Mouse (Mus musculus) WW6 (cell line): ENCODE results near the gene Slit3.
A peak's percentile ranks its signal among the peaks of the same experiment; 100 is the strongest.

ENCODE experiments used
- DNase-seq: peaks from one replicate; pipeline ENCODE4 v3.0.0-alpha.2; 2013; ENCODE audit warnings: low read depth, low spot score

Slit3 gene

GRCm38 (mm10) chr11:35304216-35304975 lies 183.4 kb downstream of the Slit3 start:
- no peak for DNase-seq

DNA sequence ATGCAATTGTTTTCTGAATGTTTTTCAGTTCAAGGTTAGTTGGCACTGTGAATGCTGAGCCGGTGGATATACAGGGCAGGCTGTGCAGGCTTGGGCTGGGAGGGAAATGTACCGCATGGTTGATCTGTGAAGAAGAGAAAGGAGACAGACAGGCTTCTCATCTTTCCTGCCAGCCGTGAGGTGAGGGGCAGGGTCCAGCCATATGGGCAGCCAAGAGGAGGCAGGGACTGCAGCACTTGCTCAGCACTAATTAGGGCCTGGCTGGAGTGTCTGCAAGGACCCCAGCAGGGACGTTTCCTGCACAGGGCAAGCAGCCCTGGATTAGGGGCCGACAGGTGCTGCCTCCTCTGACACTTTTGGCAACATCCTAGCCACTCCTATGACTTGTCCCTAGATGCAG lies 184.1 kb downstream of the Slit3 start:
- no peak for DNase-seq

GRCm38 (mm10) chr11:35305910-35306309 lies 184.9 kb downstream of the Slit3 start:
- no peak for DNase-seq

GRCm38 (mm10) chr11:35306922-35307321 lies 185.9 kb downstream of the Slit3 start:
- DNase-seq = no peak

- no peak for DNase-seq
Observed at GRCm38 (mm10) chr11:35307992-35308391, 187.0 kb downstream of the Slit3 start.

GRCm38 (mm10) chr11:35315449-35316028 lies 194.5 kb downstream of the Slit3 start:
- DNase-seq = no peak

DNA sequence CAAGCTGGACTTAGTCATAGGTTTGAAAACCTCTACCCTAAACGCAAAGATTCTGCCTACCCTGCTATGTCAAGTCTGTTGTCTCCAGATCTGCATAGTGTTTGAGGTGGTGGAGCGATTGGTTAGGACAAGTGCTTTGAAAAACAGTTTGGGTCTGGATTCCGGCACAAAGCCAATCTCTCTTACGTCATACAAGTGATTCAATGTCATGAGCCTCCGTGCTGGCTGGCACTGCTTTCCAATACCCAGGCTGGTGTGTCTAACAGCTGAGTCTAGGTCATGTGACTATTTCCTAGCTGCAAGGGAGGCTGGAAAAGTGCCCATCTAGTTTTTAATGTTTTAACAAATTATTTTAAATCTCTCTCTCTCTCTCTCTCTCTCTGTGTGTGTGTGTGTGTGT lies 196.2 kb downstream of the Slit3 start:
- DNase-seq = no peak

DNA sequence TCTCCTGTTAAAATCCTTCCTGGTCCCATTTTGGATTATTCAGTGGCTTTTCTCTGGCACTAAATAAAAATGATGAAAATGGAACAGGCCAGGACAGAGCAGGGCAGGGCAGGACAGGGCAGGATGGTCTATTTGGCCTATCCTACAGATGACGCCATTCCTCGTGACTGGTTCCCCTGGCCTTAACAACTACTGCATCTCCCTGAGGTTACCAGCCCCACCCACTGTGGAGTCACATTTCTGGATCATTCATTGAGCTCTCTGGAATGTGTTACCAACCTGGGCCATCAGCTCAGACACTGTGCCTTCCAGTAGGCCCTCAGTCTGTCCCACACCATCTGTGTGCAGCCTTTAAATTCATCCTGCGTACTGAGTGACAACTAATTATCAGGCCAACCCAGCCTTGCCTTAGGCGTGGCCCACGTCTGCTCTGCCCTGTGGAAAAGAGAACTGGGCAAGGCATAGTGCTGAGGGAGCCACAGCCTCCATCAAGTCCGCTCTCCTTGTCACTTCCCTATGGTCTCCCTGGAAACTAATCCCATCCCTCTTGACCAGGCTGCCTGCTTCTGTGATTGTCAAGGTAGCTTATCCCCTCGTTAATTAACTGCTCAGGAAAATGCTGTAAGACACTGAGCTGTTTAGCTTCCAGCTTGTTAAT lies 196.9 kb downstream of the Slit3 start:
- no peak for DNase-seq

- DNase-seq = no peak
Observed at GRCm38 (mm10) chr11:35318433-35319020, 197.5 kb downstream of the Slit3 start.

DNA sequence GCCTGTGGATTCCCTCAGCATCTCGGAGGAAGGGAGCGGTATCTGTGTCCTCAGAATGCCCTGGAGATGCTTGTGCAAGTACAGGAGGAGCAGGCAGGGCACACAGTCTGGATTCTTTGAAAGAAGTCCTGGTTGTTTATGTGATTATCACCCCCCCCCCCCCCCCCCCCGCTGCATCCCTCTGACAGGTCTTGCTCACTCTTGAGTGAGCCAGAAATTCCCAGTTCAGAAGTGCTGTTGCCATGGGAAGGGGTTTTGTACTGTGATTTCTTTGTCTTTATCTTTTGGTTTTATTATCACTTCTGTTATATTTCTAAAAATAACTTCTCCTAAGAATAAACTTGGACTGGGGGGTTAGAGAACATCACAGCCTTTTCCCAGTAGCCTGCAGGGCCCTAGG lies 199.5 kb downstream of the Slit3 start:
- DNase-seq = no peak

GRCm38 (mm10) chr11:35324397-35324796 lies 203.4 kb downstream of the Slit3 start:
- no peak for DNase-seq

GRCm38 (mm10) chr11:35325131-35325995 lies 204.3 kb downstream of the Slit3 start:
- no peak for DNase-seq

DNA sequence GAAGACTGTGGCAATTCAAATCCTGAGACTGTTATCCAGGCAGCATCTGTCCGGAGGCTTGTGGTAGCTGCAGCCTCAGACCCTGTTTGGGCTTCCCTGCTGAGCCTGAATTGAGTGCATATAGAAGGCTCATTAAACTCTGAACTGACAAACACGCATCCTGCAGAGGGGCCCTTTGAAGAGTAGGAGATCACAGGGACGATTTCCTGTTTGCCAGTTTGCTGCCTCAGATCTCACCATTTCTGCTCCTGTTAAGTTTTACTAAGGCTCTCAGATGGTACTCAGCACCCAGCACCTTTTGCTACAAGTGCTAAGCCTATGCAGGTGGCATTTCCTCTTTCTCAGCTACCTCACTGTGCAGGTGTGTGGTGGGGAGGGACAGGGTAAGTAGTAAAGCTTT lies 205.3 kb downstream of the Slit3 start:
- peak; percentile 43 for DNase-seq

GRCm38 (mm10) chr11:35327899-35328298 lies 206.9 kb downstream of the Slit3 start:
- no peak for DNase-seq

DNA sequence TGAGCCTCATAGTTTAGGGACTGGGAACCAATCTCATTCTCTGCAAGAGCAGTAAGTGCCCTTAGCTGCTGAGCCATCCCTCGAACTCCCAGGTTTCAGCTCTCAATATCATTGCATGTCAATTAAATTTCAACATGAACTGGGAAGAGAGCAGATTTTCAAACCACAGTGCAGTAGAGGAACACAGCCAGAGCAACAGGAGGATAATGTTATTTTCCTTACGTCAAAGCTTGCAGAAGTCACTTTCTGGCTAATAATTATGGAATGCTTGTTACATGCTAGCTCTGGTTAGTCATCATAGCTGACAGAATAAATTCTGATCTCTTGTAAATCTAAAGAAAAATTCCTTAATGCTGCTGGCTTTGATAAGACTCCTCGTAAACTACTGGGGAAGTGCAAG lies 210.5 kb downstream of the Slit3 start:
- no peak for DNase-seq

DNA sequence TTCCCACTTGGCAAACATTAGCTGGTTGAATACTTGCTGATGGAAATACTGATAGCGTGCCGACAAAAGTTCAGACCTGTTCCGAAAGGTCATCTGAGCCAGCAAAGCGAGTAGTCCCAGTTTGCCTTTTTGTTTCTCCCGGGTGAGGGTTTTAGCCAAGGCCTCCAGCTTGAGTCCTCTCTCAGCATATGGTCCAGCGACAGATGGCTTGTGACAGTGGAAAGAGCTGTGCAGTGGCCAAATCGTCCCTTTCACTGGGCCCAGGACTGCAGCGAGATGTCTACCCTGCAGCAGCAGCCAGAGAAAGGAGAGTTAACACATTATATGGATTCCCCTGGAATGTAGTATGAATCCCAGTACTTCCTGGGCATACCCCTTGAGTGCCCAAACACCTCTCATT lies 215.5 kb downstream of the Slit3 start:
- no peak for DNase-seq

GRCm38 (mm10) chr11:35337493-35337892 lies 216.5 kb downstream of the Slit3 start:
- no peak for DNase-seq

- DNase-seq = no peak
Observed at GRCm38 (mm10) chr11:35337927-35338819, 217.1 kb downstream of the Slit3 start.

DNA sequence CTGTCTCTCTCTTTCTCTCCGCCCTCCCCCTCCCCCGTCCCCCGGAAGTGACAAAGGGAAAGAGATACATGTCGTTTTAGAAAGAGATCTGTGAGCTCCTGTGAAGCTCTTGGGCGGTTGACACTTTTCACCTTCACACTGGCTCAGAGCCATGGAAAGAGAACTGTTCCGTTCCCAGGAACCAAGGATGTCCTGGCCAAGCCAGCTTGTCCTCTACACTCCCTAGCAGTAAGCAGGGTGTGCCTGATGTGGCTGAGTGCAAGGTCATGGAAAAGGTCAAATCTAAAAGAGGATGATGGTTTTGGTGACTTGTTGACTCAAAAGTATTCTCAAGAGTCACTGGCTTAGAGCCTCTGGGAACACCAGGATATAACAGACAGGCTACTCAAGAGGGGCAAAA lies 219.7 kb downstream of the Slit3 start:
- no peak for DNase-seq

DNA sequence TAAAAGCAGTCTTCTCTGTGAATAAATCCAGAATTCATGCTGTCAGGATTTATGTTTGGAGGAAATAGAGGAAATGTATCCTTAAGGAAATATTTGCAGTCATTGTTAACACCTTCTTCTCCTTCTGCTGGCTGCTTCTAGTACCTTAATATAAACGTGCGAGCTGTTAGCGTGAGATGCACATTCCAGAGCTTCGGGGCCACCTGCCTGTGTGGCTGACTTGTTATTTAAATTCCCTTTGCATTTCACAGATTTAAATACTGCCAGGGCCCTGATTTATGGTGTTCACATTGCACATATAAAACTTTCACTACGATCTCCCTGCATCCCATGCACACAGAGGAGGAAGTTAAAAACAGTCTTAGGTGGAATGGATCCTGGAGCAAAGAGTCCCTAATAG lies 221.5 kb downstream of the Slit3 start:
- no peak for DNase-seq
